Mouse (Mus musculus): ENCODE results near the gene Fbln2. TPM values are rescaled to one million over a fixed set of nuclear protein-coding genes. Genes with fewer than 3 reads are reported as not detected.

The Fbln2 gene
- polyA plus RNA-seq, 1 experiment from 2014 or later = 6.2 TPM

- no peak for ATAC-seq (ENCODE audit: insufficient read depth)
- Histone ChIP-seq H3K27ac (replicated peaks) (no peak overlapping the region), H3K4me3 (replicated peaks) (no peak overlapping the region), H3K36me3 (replicated peaks) (no peaks in the 10 kb centered on the region), H3K9me3 (replicated peaks) (no peaks in the 10 kb centered on the region), H3K27me3 (peaks cover 4% of the 10 kb centered on the region; the same call in 1 of the 2 replicates), H3K9ac (no peak overlapping the region), H3K4me2 (no peak overlapping the region), H3K4me1 (replicated peaks) (no peaks in the 10 kb centered on the region)
- 35% methylated on average over 4 of the region's 4 CpGs for WGBS (ENCODE audit: insufficient replicate concordance)
These were observed 16.7 kb downstream of the Fbln2 start for GRCm38 (mm10) chr6:91228980-91229379.

GRCm38 (mm10) chr6:91231000-91231399, 18.7 kb downstream of the Fbln2 start:
- no peaks in the 10 kb centered on the region; the same call in 1 of the 2 replicates for H3K27me3 ChIP-seq
- no peaks in the 10 kb centered on the region for H3K9me3 ChIP-seq (replicated peaks)
- H3K36me3 ChIP-seq (replicated peaks) = no peaks in the 10 kb centered on the region
- H3K4me2 ChIP-seq = no peak overlapping the region
- no peak for ATAC-seq (ENCODE audit: insufficient read depth)
- 70% methylated on average over 5 of the region's 5 CpGs for WGBS (ENCODE audit: insufficient replicate concordance)
- H3K9ac ChIP-seq = no peak overlapping the region
- H3K4me3 ChIP-seq (replicated peaks) = no peak overlapping the region
- no peak overlapping the region for H3K27ac ChIP-seq (replicated peaks)
- no peaks in the 10 kb centered on the region for H3K4me1 ChIP-seq (replicated peaks)

GRCm38 (mm10) chr6:91231523-91231922, 19.3 kb downstream of the Fbln2 start:
- H3K4me2 ChIP-seq = no peak overlapping the region
- H3K27ac ChIP-seq (replicated peaks) = no peak overlapping the region
- no peak overlapping the region for H3K9ac ChIP-seq
- H3K4me1 ChIP-seq (replicated peaks) = no peaks in the 10 kb centered on the region
- no peak for ATAC-seq (ENCODE audit: insufficient read depth)
- no peaks in the 10 kb centered on the region; the same call in 1 of the 2 replicates for H3K27me3 ChIP-seq
- H3K36me3 ChIP-seq (replicated peaks) = no peaks in the 10 kb centered on the region
- 51% methylated on average over 4 of the region's 4 CpGs for WGBS (ENCODE audit: insufficient replicate concordance)
- H3K9me3 ChIP-seq (replicated peaks) = no peaks in the 10 kb centered on the region
- H3K4me3 ChIP-seq (replicated peaks) = no peak overlapping the region

- Histone ChIP-seq H3K4me3 (replicated peaks) (no peak overlapping the region), H3K27ac (replicated peaks) (no peak overlapping the region), H3K4me2 (no peak overlapping the region), H3K4me1 (replicated peaks) (no peaks in the 10 kb centered on the region), H3K9ac (no peak overlapping the region), H3K9me3 (replicated peaks) (no peaks in the 10 kb centered on the region), H3K36me3 (replicated peaks) (no peaks in the 10 kb centered on the region), H3K27me3 (no peaks in the 10 kb centered on the region; the same call in 1 of the 2 replicates)
- WGBS (ENCODE audit: insufficient replicate concordance) = 72% methylated on average over 12 of the region's 12 CpGs
- no peak for ATAC-seq (ENCODE audit: insufficient read depth)
These were observed 20.8 kb downstream of the Fbln2 start for GRCm38 (mm10) chr6:91233011-91233410.

- no peak overlapping the region for H3K4me3 ChIP-seq (replicated peaks)
- H3K9ac ChIP-seq = no peak overlapping the region
- ATAC-seq (ENCODE audit: insufficient read depth) = no peak
- no peaks in the 10 kb centered on the region for H3K4me1 ChIP-seq (replicated peaks)
- H3K9me3 ChIP-seq (replicated peaks) = no peaks in the 10 kb centered on the region
- no peaks in the 10 kb centered on the region for H3K36me3 ChIP-seq (replicated peaks)
- no peaks in the 10 kb centered on the region; the same call in 1 of the 2 replicates for H3K27me3 ChIP-seq
- WGBS (ENCODE audit: insufficient replicate concordance) = 55% methylated on average over 10 of the region's 10 CpGs
- H3K4me2 ChIP-seq = no peak overlapping the region
- no peak overlapping the region for H3K27ac ChIP-seq (replicated peaks)
These were observed 21.3 kb downstream of the Fbln2 start for GRCm38 (mm10) chr6:91233424-91234015.

GRCm38 (mm10) chr6:91236006-91236405, 23.8 kb downstream of the Fbln2 start:
- 30% methylated on average over 11 of the region's 11 CpGs for WGBS (ENCODE audit: insufficient replicate concordance)
- no peak for ATAC-seq (ENCODE audit: insufficient read depth)
- no peak overlapping the region for H3K27ac ChIP-seq (replicated peaks)
- no peaks in the 10 kb centered on the region for H3K36me3 ChIP-seq (replicated peaks)
- no peak overlapping the region for H3K4me3 ChIP-seq (replicated peaks)
- H3K4me1 ChIP-seq (replicated peaks) = no peaks in the 10 kb centered on the region
- no peak overlapping the region for H3K9ac ChIP-seq
- no peaks in the 10 kb centered on the region; the same call in 1 of the 2 replicates for H3K27me3 ChIP-seq
- no peaks in the 10 kb centered on the region for H3K9me3 ChIP-seq (replicated peaks)
- no peak overlapping the region for H3K4me2 ChIP-seq

- H3K4me1 ChIP-seq (replicated peaks) = no peaks in the 10 kb centered on the region
- WGBS (ENCODE audit: insufficient replicate concordance) = 46% methylated on average over 6 of the region's 6 CpGs
- no peak overlapping the region for H3K4me2 ChIP-seq
- H3K36me3 ChIP-seq (replicated peaks) = no peaks in the 10 kb centered on the region
- H3K9ac ChIP-seq = no peak overlapping the region
- no peaks in the 10 kb centered on the region for H3K9me3 ChIP-seq (replicated peaks)
- no peak overlapping the region for H3K27ac ChIP-seq (replicated peaks)
- H3K4me3 ChIP-seq (replicated peaks) = no peak overlapping the region
- no peaks in the 10 kb centered on the region; the same call in 1 of the 2 replicates for H3K27me3 ChIP-seq
- ATAC-seq (ENCODE audit: insufficient read depth) = no peak
These were observed 24.2 kb downstream of the Fbln2 start for GRCm38 (mm10) chr6:91236429-91236828.

GRCm38 (mm10) chr6:91237273-91237672, 25.0 kb downstream of the Fbln2 start:
- Histone ChIP-seq H3K4me2 (no peak overlapping the region), H3K27ac (replicated peaks) (no peak overlapping the region), H3K36me3 (replicated peaks) (no peaks in the 10 kb centered on the region), H3K4me1 (replicated peaks) (no peaks in the 10 kb centered on the region), H3K27me3 (no peaks in the 10 kb centered on the region; the same call in 1 of the 2 replicates), H3K9me3 (replicated peaks) (no peaks in the 10 kb centered on the region), H3K4me3 (replicated peaks) (no peak overlapping the region), H3K9ac (no peak overlapping the region)
- ATAC-seq (ENCODE audit: insufficient read depth) = no peak
- WGBS (ENCODE audit: insufficient replicate concordance) = 2% methylated on average over 2 of the region's 2 CpGs

GRCm38 (mm10) chr6:91240537-91240936, 28.3 kb downstream of the Fbln2 start:
- ATAC-seq (ENCODE audit: insufficient read depth) = no peak
- 45% methylated on average over 2 of the region's 2 CpGs for WGBS (ENCODE audit: insufficient replicate concordance)

GRCm38 (mm10) chr6:91240964-91241363, 28.7 kb downstream of the Fbln2 start:
- Histone ChIP-seq H3K4me3 (replicated peaks) (no peak overlapping the region), H3K36me3 (replicated peaks) (no peaks in the 10 kb centered on the region), H3K9ac (no peak overlapping the region), H3K9me3 (replicated peaks) (no peaks in the 10 kb centered on the region), H3K4me2 (no peak overlapping the region), H3K27me3 (0 out of 2 replicates have a peak, but pooled peaks cover 4% of the 10 kb centered on the region), H3K27ac (replicated peaks) (no peak overlapping the region), H3K4me1 (replicated peaks) (no peaks in the 10 kb centered on the region)
- no peak for ATAC-seq (ENCODE audit: insufficient read depth)

More at GRCm38 (mm10) chr6:91240537-91240936, 28.3 kb downstream of the Fbln2 start:
- Histone ChIP-seq H3K27me3 (0 out of 2 replicates have a peak, but pooled peaks cover 4% of the 10 kb centered on the region), H3K36me3 (replicated peaks) (no peaks in the 10 kb centered on the region), H3K9ac (no peak overlapping the region), H3K4me2 (no peak overlapping the region), H3K4me3 (replicated peaks) (no peak overlapping the region), H3K4me1 (replicated peaks) (no peaks in the 10 kb centered on the region), H3K27ac (replicated peaks) (no peak overlapping the region), H3K9me3 (replicated peaks) (no peaks in the 10 kb centered on the region)

- H3K27ac ChIP-seq (replicated peaks) = no peak overlapping the region
- no peaks in the 10 kb centered on the region for H3K9me3 ChIP-seq (replicated peaks)
- no peak for ATAC-seq (ENCODE audit: insufficient read depth)
- H3K27me3 ChIP-seq = 0 out of 2 replicates have a peak, but pooled peaks cover 4% of the 10 kb centered on the region
- 66% methylated on average over 6 of the region's 6 CpGs for WGBS (ENCODE audit: insufficient replicate concordance)
- H3K4me1 ChIP-seq (replicated peaks) = no peaks in the 10 kb centered on the region
- no peak overlapping the region for H3K4me3 ChIP-seq (replicated peaks)
- no peak overlapping the region for H3K4me2 ChIP-seq
- H3K36me3 ChIP-seq (replicated peaks) = no peaks in the 10 kb centered on the region
- no peak overlapping the region for H3K9ac ChIP-seq
These were observed 31.1 kb downstream of the Fbln2 start for GRCm38 (mm10) chr6:91243395-91243794.

- ATAC-seq (ENCODE audit: insufficient read depth) = no peak
- Histone ChIP-seq H3K4me3 (replicated peaks) (no peak overlapping the region), H3K27ac (replicated peaks) (no peak overlapping the region), H3K36me3 (replicated peaks) (no peaks in the 10 kb centered on the region), H3K27me3 (0 out of 2 replicates have a peak, but pooled peaks cover 7% of the 10 kb centered on the region), H3K9me3 (replicated peaks) (no peaks in the 10 kb centered on the region), H3K4me1 (replicated peaks) (no peaks in the 10 kb centered on the region), H3K9ac (no peak overlapping the region), H3K4me2 (no peak overlapping the region)
- 64% methylated on average over 8 of the region's 8 CpGs for WGBS (ENCODE audit: insufficient replicate concordance)
These were observed 32.1 kb downstream of the Fbln2 start for GRCm38 (mm10) chr6:91244331-91244730.
